Mouse (Mus musculus): ENCODE data around the gene Cped1.

Cped1 gene

GRCm38 (mm10) chr6:22293922-22294321, 308.2 kb downstream of the Cped1 start:
- DNase-seq (ENCODE audit: low read depth, low spot score) = no peak

DNA sequence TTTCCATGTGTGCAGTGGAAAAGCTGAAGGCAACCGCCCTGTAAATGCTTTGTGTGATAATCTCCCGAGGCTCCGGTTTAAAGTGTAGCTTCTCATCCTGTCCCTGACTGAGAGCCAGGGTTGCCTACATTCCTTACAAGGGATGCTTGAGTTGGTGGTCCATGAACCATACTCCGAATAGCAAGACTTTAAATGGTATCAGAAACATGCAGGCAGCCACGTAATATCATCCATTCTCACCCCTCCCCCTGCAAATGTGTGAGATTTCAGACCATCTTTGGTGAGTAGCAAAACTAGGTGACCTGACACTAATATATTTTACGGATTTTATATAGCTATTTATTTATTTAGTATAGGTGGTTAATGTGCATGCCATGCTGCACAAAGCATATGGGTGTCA, 311.3 kb downstream of the Cped1 start:
- DNase-seq (ENCODE audit: low read depth, low spot score) = no peak

- no peak for DNase-seq (ENCODE audit: low read depth, low spot score)
These were observed 312.3 kb downstream of the Cped1 start for GRCm38 (mm10) chr6:22298059-22298458.
